9 mouse cellular contexts compared by ENCODE assay signal in genomic region chr7:79499596-79500570, GRCm38 (mm10). TPM values are rescaled to one million over a fixed set of nuclear protein-coding genes. Genes with fewer than 3 reads are reported as not detected.
DNase-seq lines count a peak whose midpoint lies in the region; ATAC-seq lines count a peak whose summit lies in the region.
"Had no signal": no experiment of that assay in that cellular context is flagged by ENCODE, and none has a peak within 500 bp of the region (broad histone marks: within the 10 kb centered on the region; RNA-seq: fewer than 3 reads in every experiment).

No protein-coding gene starts in this region.

- H3K27me3 ChIP-seq in hindbrain, embryonic 15.5 days, result peaks cover 3% of the 10 kb centered on the region; the same call in 1 of the 2 replicates
- H3K27me3 ChIP-seq in midbrain, embryonic 15.5 days (replicated peaks), result peaks cover 26% of the 10 kb centered on the region; the same call in 1 of the 2 replicates

- peaks cover 55% of the 10 kb centered on the region for H3K4me1 ChIP-seq in hindbrain, embryonic 15.5 days (replicated peaks)
- peaks cover 51% of the 10 kb centered on the region for H3K4me1 ChIP-seq in midbrain, embryonic 15.5 days

- peak overlapping the region; percentile 90 for H3K4me3 ChIP-seq in hindbrain, embryonic 15.5 days
- H3K4me3 ChIP-seq in midbrain, embryonic 15.5 days, result peak overlapping the region; percentile 79

- H3K27ac ChIP-seq in hindbrain, embryonic 15.5 days (replicated peaks), result peak overlapping the region; percentile 97
- H3K27ac ChIP-seq in midbrain, embryonic 15.5 days, result peak overlapping the region; percentile 89
- H3K27ac ChIP-seq: kidney, postnatal 0 days had no signal

- under 1% methylated on average over 60 of the region's 72 CpGs for WGBS in hindbrain, embryonic 15.5 days
- WGBS in midbrain, embryonic 15.5 days, result 1% methylated on average over 64 of the region's 72 CpGs

- H3K36me3 ChIP-seq in hindbrain, embryonic 15.5 days, result no peaks in the 10 kb centered on the region
- H3K36me3 ChIP-seq in midbrain, embryonic 15.5 days (replicated peaks), result no peaks in the 10 kb centered on the region

- H3K9me3 ChIP-seq in hindbrain, embryonic 15.5 days, result no peaks in the 10 kb centered on the region
- no peaks in the 10 kb centered on the region for H3K9me3 ChIP-seq in midbrain, embryonic 15.5 days

- ATAC-seq in hindbrain, embryonic 15.5 days (ENCODE audit: low FRiP score, low read depth), result peak; percentile 78
- ATAC-seq in midbrain, embryonic 15.5 days (replicated peaks), result peak; percentile 76
- no peak for ATAC-seq in megakaryocyte-erythroid progenitor cell, adult 5-6 weeks (replicated peaks; ENCODE audit: low FRiP score, low TSS enrichment, poor library complexity, severe bottlenecking)

- H3K9ac ChIP-seq in hindbrain, embryonic 15.5 days, result peak overlapping the region; percentile 99
- peak overlapping the region; percentile 88 for H3K9ac ChIP-seq in midbrain, embryonic 15.5 days

- DNase-seq in layer of hippocampus, adult 18-20 months (ENCODE audit: low spot score in 2 of 2), result peak; percentile 65 to 79
- DNase-seq in layer of hippocampus, adult 9-10 months (ENCODE audit: low spot score), result no peak
- peak; percentile 89 to 92 for DNase-seq in cerebellum, postnatal 10 days
- DNase-seq in urinary bladder, postnatal 36 days (ENCODE audit: low spot score in 2 of 2), result no peak
- DNase-seq in kidney, adult 11 months, result no peak

- peak overlapping the region; percentile 87 for H3K4me2 ChIP-seq in hindbrain, embryonic 15.5 days
- peak overlapping the region; percentile 73 for H3K4me2 ChIP-seq in midbrain, embryonic 15.5 days

RNA-seq across cellular contexts. Expression of gene Polg, which starts 33.7 kb away (rescaled TPM):
- total RNA-seq in layer of hippocampus, adult 18-20 months (2021), result 10 to 100 TPM; 81.6 to 81.7 TPM
- 26.5 and 27.0 TPM in 2 replicates for polyA plus RNA-seq in hindbrain, embryonic 15.5 days (2015; fragmentation: Nextera tagmentation; extraction: Ambion mirVana)
- polyA plus RNA-seq in midbrain, embryonic 15.5 days (2015; fragmentation: Nextera tagmentation; extraction: Ambion mirVana), result 22.7 and 27.0 TPM in 2 replicates
- total RNA-seq in megakaryocyte-erythroid progenitor cell, adult 5-6 weeks (2014; fragmentation: Nextera tagmentation), result 41.8 and 77.5 TPM in 2 replicates
- total RNA-seq in megakaryocyte-erythroid progenitor cell, adult 5-6 weeks (2017), result 40.8 and 90.7 TPM in 2 replicates

Comparison
In these comparisons a context has a peak if more than half of its experiments do, and no peak if none do; other contexts are left out.
1. DNase-seq: peak in layer of hippocampus, adult 18-20 months (2 of 2) and cerebellum, postnatal 10 days (2 of 2); none in layer of hippocampus, adult 9-10 months (single experiment), urinary bladder, postnatal 36 days (0 of 2) and kidney, adult 11 months (single experiment).